Mouse (Mus musculus): ENCODE measurements around the gene Palld.

DNA sequence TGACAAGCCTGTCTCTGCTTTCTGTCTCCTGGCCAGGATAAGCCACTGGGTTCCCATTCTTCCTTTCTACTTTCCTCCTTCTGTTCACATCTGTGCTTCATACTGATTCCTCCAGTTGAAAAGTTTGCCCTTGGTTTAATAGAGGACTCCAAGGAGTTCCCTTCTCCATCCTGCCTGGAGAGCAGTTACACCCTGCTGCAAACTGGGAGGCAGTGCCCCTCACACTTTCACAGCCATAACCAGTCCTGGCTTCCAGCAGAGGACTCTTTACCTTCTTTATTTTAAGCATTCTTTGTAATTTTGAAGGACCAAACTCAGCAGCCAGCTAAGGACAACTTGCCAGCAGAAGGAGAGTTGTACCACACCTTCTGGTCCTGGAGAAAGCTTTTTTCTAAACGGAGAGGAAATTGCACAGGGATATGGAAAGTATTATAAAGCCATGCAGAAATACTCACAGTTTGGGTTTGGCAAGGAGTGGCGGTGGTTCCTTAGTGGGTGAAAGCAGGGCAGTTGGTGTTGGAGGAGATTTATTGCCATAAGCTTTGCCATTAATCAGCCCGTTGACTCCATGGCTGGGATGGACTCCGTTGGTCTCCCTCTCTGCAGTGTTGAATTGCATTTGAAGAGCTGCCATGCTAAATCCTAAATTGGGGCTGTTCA is 218.1 kb downstream of the Palld start:
- TF ChIP-seq POLR2A (IDR thresholded peaks at IDR 0.05; ENCODE audit: low read depth, low read length): no peak
- TF ChIP-seq CTCF (conservative IDR thresholded peaks at IDR 0.05; ENCODE audit: insufficient read depth, insufficient read length, low read depth, low read length): no peak

Data from kidney, adult 2 months (tissue).